Mouse (Mus musculus) small intestine, adult 2 months (tissue): ENCODE measurements at regions not wholly inside any gene's neighbourhood (a gene's known extent, or its start where the extent isn't known, plus 50 kb on each side); places are given as distances from the start of the nearest gene placed in this dataset.

Experiments
- H3K27ac ChIP-seq: fragments of 200-500 bp; 2 replicates; pipeline ENCODE4 v1.5.1; 2012; ENCODE audit warnings: low read depth, low read length, control low read depth, inconsistent platforms; ENCODE audit not compliant: insufficient read depth
- H3K27me3 ChIP-seq: fragments of 200-500 bp; 2 replicates; pipeline ENCODE4 v1.6.1; 2012; ENCODE audit warnings: mild to moderate bottlenecking, moderate library complexity, low read length, inconsistent platforms; ENCODE audit not compliant: control insufficient read depth, insufficient read depth
- H3K36me3 ChIP-seq: fragments of 200-500 bp; 2 replicates; pipeline ENCODE4 v1.6.1; 2012; ENCODE audit warnings: mild to moderate bottlenecking, low read length, control low read depth, inconsistent platforms; ENCODE audit not compliant: control insufficient read depth, insufficient read depth
- H3K4me1 ChIP-seq: fragments of 200-500 bp; 2 replicates; pipeline ENCODE4 v1.6.1; 2012; ENCODE audit warnings: low read length, inconsistent platforms, mixed read lengths; ENCODE audit not compliant: control insufficient read depth, insufficient read depth, insufficient read length
- H3K4me3 ChIP-seq: fragments of 200-500 bp; 2 replicates; pipeline ENCODE4 v1.5.1; 2012; ENCODE audit warnings: low read depth, mild to moderate bottlenecking, control low read depth, inconsistent platforms, low read length, moderate library complexity
- CTCF ChIP-seq: fragments of 200-500 bp; IDR thresholded peaks from 2 replicates; pipeline ENCODE4 v1.5.1; 2012; ENCODE audit warnings: low read depth, mild to moderate bottlenecking, control low read depth, inconsistent platforms, low read length, moderate library complexity, mixed read lengths; ENCODE audit not compliant: insufficient replicate concordance, insufficient read length; ENCODE audit errors: extremely low read depth
- POLR2A ChIP-seq: fragments of 200-500 bp; IDR thresholded peaks from 2 replicates; pipeline ENCODE4 v1.6.1; 2012; ENCODE audit warnings: low read depth, mild to moderate bottlenecking, control low read depth, inconsistent platforms, low read length, moderate library complexity
- WGBS: fragments of 180-500 bp; shearing (Covaris S2); methylation state at CpG from one replicate; pipeline ENCODE4 v1.1.7; 2018; 5-methylcytosine and 5-hydroxymethylcytosine counted together

DNA sequence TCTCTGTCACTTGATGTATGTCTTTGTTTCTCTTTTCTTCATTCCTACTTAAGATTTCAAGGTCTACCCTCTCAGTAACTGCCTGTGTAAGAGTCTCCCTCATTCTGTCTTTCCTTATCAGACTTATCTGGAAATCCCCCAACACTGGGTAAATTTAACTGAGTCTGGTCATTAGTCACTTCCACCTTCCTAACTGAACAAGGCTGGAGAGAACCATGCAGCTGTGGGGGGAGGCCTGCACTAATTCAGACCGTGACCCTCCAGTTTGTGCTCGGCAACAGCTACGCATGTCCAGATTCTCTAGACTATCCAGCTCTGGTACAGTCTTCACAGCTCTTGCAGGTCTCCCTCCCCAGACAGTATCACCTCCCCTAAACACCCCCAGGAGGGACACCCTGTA, 103.3 kb downstream of the Prox1 start:
- WGBS, result 92% methylated on average over 3 of the region's 3 CpGs
- H3K27me3 ChIP-seq, result no peaks in the 10 kb centered on the region

GRCm38 (mm10) chr1:190066426-190066825, 104.1 kb downstream of the Prox1 start:
- Histone ChIP-seq H3K4me3 (no peak overlapping the region), H3K4me1 (no peaks in the 10 kb centered on the region), H3K27me3 (no peaks in the 10 kb centered on the region), H3K27ac (no peak overlapping the region), H3K36me3 (no peaks in the 10 kb centered on the region)
- no peak for TF ChIP-seq CTCF
- no peak for TF ChIP-seq POLR2A
- 60% methylated on average over 9 of the region's 9 CpGs for WGBS

More for the DNA sequence above, 103.3 kb downstream of the Prox1 start:
- TF ChIP-seq POLR2A (no peak), CTCF (no peak)
- H3K4me1 ChIP-seq, result no peaks in the 10 kb centered on the region
- H3K4me3 ChIP-seq, result no peak overlapping the region
- no peaks in the 10 kb centered on the region for H3K36me3 ChIP-seq
- H3K27ac ChIP-seq, result no peak overlapping the region

- Histone ChIP-seq H3K4me3 (no peak overlapping the region), H3K36me3 (no peaks in the 10 kb centered on the region), H3K27ac (no peak overlapping the region), H3K4me1 (no peaks in the 10 kb centered on the region), H3K27me3 (no peaks in the 10 kb centered on the region)
- TF ChIP-seq POLR2A, result no peak
- no peak for TF ChIP-seq CTCF
- 43% methylated on average over 9 of the region's 9 CpGs for WGBS
Observed at GRCm38 (mm10) chr1:190061560-190062295, 108.8 kb downstream of the Prox1 start.

- Histone ChIP-seq H3K27me3 (no peaks in the 10 kb centered on the region), H3K36me3 (no peaks in the 10 kb centered on the region), H3K27ac (no peak overlapping the region), H3K4me1 (no peaks in the 10 kb centered on the region), H3K4me3 (no peak overlapping the region)
- TF ChIP-seq CTCF, result no peak
- TF ChIP-seq POLR2A, result no peak
- WGBS, result 10% methylated on average over 3 of the region's 3 CpGs
Observed at GRCm38 (mm10) chr1:190059025-190059424, 111.5 kb downstream of the Prox1 start.

DNA sequence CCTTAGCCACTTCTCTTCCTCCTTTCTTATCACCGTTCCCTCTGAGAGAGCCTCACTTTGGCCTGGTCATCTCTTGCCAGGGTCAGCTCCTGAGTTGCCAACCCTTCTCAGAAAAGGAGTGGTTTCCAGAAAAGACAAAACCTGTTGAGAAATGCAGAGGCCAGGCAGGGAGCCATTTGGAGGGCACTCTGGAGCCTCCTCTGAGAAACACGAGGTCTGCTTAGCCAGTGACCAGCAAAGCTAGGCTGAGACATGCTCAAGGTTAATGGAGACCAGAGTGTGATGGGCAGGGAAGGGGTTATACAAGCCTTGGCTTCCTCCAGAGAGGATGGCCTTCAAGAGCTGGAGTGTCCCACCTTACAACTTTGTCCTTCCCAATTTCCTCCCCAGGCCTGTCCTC, 113.6 kb downstream of the Prox1 start:
- Histone ChIP-seq H3K27me3 (no peaks in the 10 kb centered on the region), H3K4me3 (no peak overlapping the region), H3K4me1 (no peaks in the 10 kb centered on the region), H3K27ac (no peak overlapping the region), H3K36me3 (no peaks in the 10 kb centered on the region)
- 77% methylated on average over 2 of the region's 2 CpGs for WGBS
- no peak for TF ChIP-seq CTCF
- TF ChIP-seq POLR2A, result no peak

GRCm38 (mm10) chr1:190051903-190052302, 118.6 kb downstream of the Prox1 start:
- TF ChIP-seq POLR2A (no peak), CTCF (no peak)
- Histone ChIP-seq H3K27ac (no peak overlapping the region), H3K36me3 (no peaks in the 10 kb centered on the region), H3K27me3 (no peaks in the 10 kb centered on the region), H3K4me1 (no peaks in the 10 kb centered on the region), H3K4me3 (no peak overlapping the region)
- 84% methylated on average over 2 of the region's 2 CpGs for WGBS

GRCm38 (mm10) chr1:190048521-190049170, 121.9 kb downstream of the Prox1 start:
- TF ChIP-seq POLR2A (no peak), CTCF (no peak)
- Histone ChIP-seq H3K4me1 (no peaks in the 10 kb centered on the region), H3K27ac (no peak overlapping the region), H3K36me3 (no peaks in the 10 kb centered on the region), H3K4me3 (no peak overlapping the region), H3K27me3 (no peaks in the 10 kb centered on the region)
- WGBS, result 58% methylated on average over 2 of the region's 2 CpGs
